Mouse (Mus musculus) CH12.LX (cell line): ENCODE results near the gene Grm8. TPM values are rescaled to one million over a fixed set of nuclear protein-coding genes. Genes with fewer than 3 reads are reported as not detected.

ENCODE experiments used
- DNase-seq: peaks from one replicate; pipeline ENCODE4 v3.0.0-alpha.2; 2013; ENCODE audit errors: extremely low read depth
- H3K27ac ChIP-seq: 2 replicates; pipeline ENCODE4 v1.5.1; 2012; ENCODE audit warnings: low read depth, mild to moderate bottlenecking, control low read depth, moderate library complexity; ENCODE audit not compliant: insufficient read depth
- H3K27me3 ChIP-seq: replicated peaks from 2 replicates; pipeline ENCODE3; 2012; ENCODE audit warnings: inconsistent platforms
- H3K36me3 ChIP-seq, 2 experiments: replicated peaks in 1 of 2; 2 replicates each; pipeline versions ENCODE3 to v1.6.1; 2012; ENCODE audit warnings: inconsistent platforms in 1 of 2, low read length in 1 of 2, mild to moderate bottlenecking in 1 of 2, mixed read lengths in 1 of 2, moderate library complexity in 1 of 2; ENCODE audit not compliant: control insufficient read depth in 1 of 2, insufficient read depth in 1 of 2
- H3K4me1 ChIP-seq, 2 experiments: 2 replicates each; pipeline ENCODE4 v1.6.1; 2012; ENCODE audit warnings: inconsistent platforms in 1 of 2, moderate library complexity in 1 of 2; ENCODE audit not compliant: insufficient read depth in 2 of 2, control insufficient read depth in 1 of 2
- H3K4me2 ChIP-seq: 2 replicates; pipeline ENCODE4 v1.6.1; 2012; ENCODE audit warnings: low read depth, mild to moderate bottlenecking, control low read depth; ENCODE audit not compliant: poor library complexity, insufficient read depth, severe bottlenecking
- H3K4me3 ChIP-seq, 3 experiments: fragments of 150-350 bp in 1 of 3; sonication (generic) in 1 of 3; replicated peaks in 1 of 3; 2 replicates each; pipeline versions ENCODE3 to v1.5.1; 2011 to 2012; ENCODE audit warnings: low read depth in 2 of 3, low read length in 2 of 3, mild to moderate bottlenecking in 2 of 3, moderate library complexity in 2 of 3, control low read depth in 1 of 3, improper control_type of control experiment in 1 of 3, inconsistent platforms in 1 of 3, mixed read lengths in 1 of 3; ENCODE audit not compliant: poor library complexity in 1 of 3
- H3K79me2 ChIP-seq: replicated peaks from 2 replicates; pipeline ENCODE4 v1.6.1; 2012; ENCODE audit warnings: mild to moderate bottlenecking, moderate library complexity; ENCODE audit not compliant: control insufficient read depth, poor library complexity, insufficient read depth, severe bottlenecking; ENCODE audit errors: extremely low read depth
- H3K9ac ChIP-seq: 2 replicates; pipeline ENCODE4 v1.6.1; 2012; ENCODE audit warnings: low read depth, mild to moderate bottlenecking, control low read depth, moderate library complexity; ENCODE audit not compliant: insufficient read depth
- H3K9me3 ChIP-seq: replicated peaks from 2 replicates; pipeline ENCODE3; 2012; ENCODE audit warnings: low read length, inconsistent platforms, mixed read lengths
- BHLHE40 ChIP-seq: IDR thresholded peaks from 2 replicates; pipeline ENCODE4 v1.6.1; 2011; ENCODE audit warnings: mild to moderate bottlenecking, low read depth, low read length, improper control_type of control experiment
- CHD1 ChIP-seq: IDR thresholded peaks from 2 replicates; pipeline ENCODE4 v1.6.1; 2012; ENCODE audit warnings: low read depth, low read length, improper control_type of control experiment, inconsistent platforms
- CHD2 ChIP-seq: IDR thresholded peaks from 2 replicates; pipeline ENCODE4 v1.6.1; 2011; ENCODE audit warnings: low read length, improper control_type of control experiment
- E2F4 ChIP-seq: IDR thresholded peaks from 2 replicates; pipeline ENCODE4 v1.6.1; 2011; ENCODE audit warnings: low read depth, low read length, improper control_type of control experiment; ENCODE audit not compliant: insufficient replicate concordance
- ELF1 ChIP-seq: IDR thresholded peaks from 2 replicates; pipeline ENCODE4 v1.6.1; 2014; ENCODE audit warnings: low read depth, mild to moderate bottlenecking, inconsistent platforms, low read length, improper control_type of control experiment
- EP300 ChIP-seq: IDR thresholded peaks from 2 replicates; pipeline ENCODE4 v1.6.1; 2011; ENCODE audit warnings: low read length, improper control_type of control experiment
- ETS1 ChIP-seq: conservative IDR thresholded peaks from 2 replicates; pipeline ENCODE4 v1.6.1; 2012; ENCODE audit warnings: low read depth, mild to moderate bottlenecking, inconsistent platforms, low read length, improper control_type of control experiment, moderate library complexity
- HCFC1 ChIP-seq: IDR thresholded peaks from 2 replicates; pipeline ENCODE4 v1.6.1; 2012; ENCODE audit warnings: low read depth, mild to moderate bottlenecking, inconsistent platforms, low read length, improper control_type of control experiment
- JUND ChIP-seq: conservative IDR thresholded peaks from 2 replicates; pipeline ENCODE4 v1.6.1; 2011; ENCODE audit warnings: low read depth, low read length, improper control_type of control experiment
- KAT2A ChIP-seq: IDR thresholded peaks from 2 replicates; pipeline ENCODE4 v1.6.1; 2012; ENCODE audit warnings: low read length, improper control_type of control experiment, inconsistent platforms; ENCODE audit not compliant: insufficient replicate concordance
- MAFK ChIP-seq: IDR thresholded peaks from 2 replicates; pipeline ENCODE4 v1.6.1; 2011; ENCODE audit warnings: low read length, improper control_type of control experiment; ENCODE audit not compliant: insufficient replicate concordance
- MXI1 ChIP-seq: IDR thresholded peaks from 2 replicates; pipeline ENCODE4 v1.6.1; 2011; ENCODE audit warnings: mild to moderate bottlenecking, low read depth, low read length, improper control_type of control experiment
- MYC ChIP-seq: IDR thresholded peaks from 2 replicates; pipeline ENCODE4 v1.6.1; 2011; ENCODE audit warnings: low read depth, mild to moderate bottlenecking, improper control_type of control experiment, low read length
- NRF1 ChIP-seq: IDR thresholded peaks from 2 replicates; pipeline ENCODE4 v1.6.1; 2014; ENCODE audit warnings: low read depth, mild to moderate bottlenecking, inconsistent platforms, low read length, improper control_type of control experiment, moderate library complexity
- POLR2A ChIP-seq: IDR thresholded peaks from 2 replicates; pipeline ENCODE4 v1.6.1; 2011; ENCODE audit warnings: low read depth, mild to moderate bottlenecking, improper control_type of control experiment, low read length
- POLR2AphosphoS2 ChIP-seq: IDR thresholded peaks from 2 replicates; pipeline ENCODE4 v1.6.1; 2011; ENCODE audit warnings: low read depth, low read length, improper control_type of control experiment
- TBP ChIP-seq: conservative IDR thresholded peaks from 2 replicates; pipeline ENCODE4 v1.6.1; 2011; ENCODE audit warnings: low read depth, low read length, improper control_type of control experiment
- TCF12 ChIP-seq: IDR thresholded peaks from 2 replicates; pipeline ENCODE4 v1.6.1; 2014; ENCODE audit warnings: low read depth, mild to moderate bottlenecking, inconsistent platforms, low read length, improper control_type of control experiment
- UBTF ChIP-seq: IDR thresholded peaks from 2 replicates; pipeline ENCODE4 v1.6.1; 2012; ENCODE audit warnings: low read depth, mild to moderate bottlenecking, inconsistent platforms, low read length, improper control_type of control experiment, moderate library complexity
- USF1 ChIP-seq: IDR thresholded peaks from 2 replicates; pipeline ENCODE4 v1.6.1; 2014; ENCODE audit warnings: low read depth, mild to moderate bottlenecking, inconsistent platforms, low read length, improper control_type of control experiment
- USF2 ChIP-seq: conservative IDR thresholded peaks from 2 replicates; pipeline ENCODE4 v1.6.1; 2011; ENCODE audit warnings: low read depth, low read length, improper control_type of control experiment
- ZNF384 ChIP-seq: IDR thresholded peaks from 2 replicates; pipeline ENCODE4 v1.6.1; 2012; ENCODE audit warnings: low read depth, low read length, improper control_type of control experiment, inconsistent platforms
- dilution Hi-C: fragments of 300-500 bp; cut with MboI; formaldehyde crosslinking; loops from 2 replicates; pipeline ENCODE4 v1.14.3; 2020; ENCODE audit warnings: low sequenced_read_pairs; ENCODE audit not compliant: extremely low pct_unique_long_range_greater_than_20kb, extremely low pct_ligation_motif_present
- in situ Hi-C: fragments of 300-500 bp; cut with MboI; formaldehyde crosslinking; loops from 3 replicates; pipeline ENCODE4 v1.14.3; 2019; ENCODE audit warnings: low sequenced_read_pairs, low pct_ligation_motif_present, low pct_unique_long_range_greater_than_20kb, mixed read lengths
- polyA plus RNA-seq: library from polyadenylated mRNA; unstranded; fragments of >175 nt; gene quantifications from 2 replicates; pipeline ENCODE4 v1.2.1, GENCODE M21; 2012; ENCODE audit warnings: low read depth; ENCODE audit not compliant: insufficient read length
- total RNA-seq, 2 experiments: library from RNA; depleted of rRNA; stranded (reverse); fragments of 300-350 nt in 1 of 2; fragments of >200 nt in 1 of 2; gene quantifications; 2 replicates each; pipeline ENCODE4 v1.2.3; 2012 to 2014

Grm8 gene
- total and polyA plus RNA-seq, 3 experiments: 0.08 to 0.72 (median 0.21) TPM

- Histone ChIP-seq H3K36me3 (no peaks in the 10 kb centered on the region), H3K4me1 (no peaks in the 10 kb centered on the region), H3K4me3 (no peak overlapping the region), H3K9me3 (no peaks in the 10 kb centered on the region), H3K27me3 (no peaks in the 10 kb centered on the region), H3K79me2 (no peaks in the 10 kb centered on the region), H3K27ac (no peak overlapping the region), H3K9ac (no peak overlapping the region), H3K4me2 (no peak overlapping the region)
- no peak for TF ChIP-seq MAFK
- TF ChIP-seq POLR2A: no peak
- no peak for TF ChIP-seq BHLHE40
- TF ChIP-seq TCF12: no peak
- no peak for TF ChIP-seq JUND
- no peak for TF ChIP-seq KAT2A
- TF ChIP-seq ZNF384: no peak
- no peak for TF ChIP-seq ETS1
- TF ChIP-seq UBTF: no peak
- TF ChIP-seq NRF1: no peak
- no peak for TF ChIP-seq MXI1
- no peak for TF ChIP-seq USF2
- TF ChIP-seq TBP: no peak
- TF ChIP-seq ELF1: no peak
- DNase-seq: no peak
- dilution Hi-C loops: no loop called here
- in situ Hi-C loops: no loop called here
Observed at GRCm38 (mm10) chr6:28075534-28075933, 59.4 kb downstream of the Grm8 start.

DNA sequence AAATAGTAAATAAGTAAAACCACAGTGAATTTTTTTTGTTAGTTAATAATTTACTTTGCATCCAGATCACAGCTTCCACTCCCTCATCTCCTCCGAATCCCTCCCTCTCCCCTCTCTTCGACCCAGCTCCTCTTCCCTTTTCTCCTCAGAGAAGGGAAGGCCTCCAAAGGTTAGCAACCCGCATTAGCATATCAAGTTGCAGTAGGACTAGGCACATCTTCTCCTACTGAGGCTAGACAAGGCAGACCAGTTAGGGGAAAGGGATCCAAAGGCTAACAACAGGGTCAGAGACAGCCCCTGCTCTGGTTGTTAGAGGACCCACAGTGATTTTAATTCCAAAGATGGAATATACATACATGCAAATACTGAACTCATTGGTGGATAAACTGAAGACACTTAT lies 60.5 kb downstream of the Grm8 start:
- dilution Hi-C loops (no loop called here), in situ Hi-C loops (no loop called here)
- H3K4me1 ChIP-seq: no peaks in the 10 kb centered on the region
- H3K4me2 ChIP-seq: no peak overlapping the region
- no peaks in the 10 kb centered on the region for H3K27me3 ChIP-seq
- H3K27ac ChIP-seq: no peak overlapping the region
- no peak overlapping the region for H3K4me3 ChIP-seq
- no peak for TF ChIP-seq BHLHE40
- no peak for TF ChIP-seq EP300
- no peak for TF ChIP-seq CHD1
- no peak for TF ChIP-seq KAT2A
- no peak for TF ChIP-seq E2F4
- TF ChIP-seq MYC: no peak
- no peak for TF ChIP-seq TCF12
- no peak for TF ChIP-seq USF1
- no peak for TF ChIP-seq POLR2AphosphoS2
- no peak for TF ChIP-seq HCFC1
- no peak for TF ChIP-seq CHD2
- no peak for TF ChIP-seq JUND
- no peak overlapping the region for H3K9ac ChIP-seq
- no peak for DNase-seq
- H3K79me2 ChIP-seq: no peaks in the 10 kb centered on the region
- no peaks in the 10 kb centered on the region for H3K9me3 ChIP-seq
- no peaks in the 10 kb centered on the region for H3K36me3 ChIP-seq
